Mouse (Mus musculus): ENCODE results near the gene Miox. TPM values are rescaled to one million over a fixed set of nuclear protein-coding genes. Genes with fewer than 3 reads are reported as not detected.

The Miox gene
- total and polyA plus RNA-seq, 3 experiments, result not detected

- Histone ChIP-seq H3K9ac (ENCODE audit: control insufficient read depth, low read depth, low read length, poor library complexity, severe bottlenecking) (peak overlapping the region; percentile 88), H3K36me3 (ENCODE audit: control insufficient read depth in 1 of 2, insufficient read depth in 2 of 2, low read length in 2 of 2) (peaks cover 0 to 17% of the 10 kb centered on the region in 2 experiments; a peak in 2 of 4 replicates), H3K4me1 (ENCODE audit: control insufficient read depth in 1 of 2, insufficient read depth in 2 of 2, low read length in 2 of 2) (peaks cover 9 to 31% of the 10 kb centered on the region in 2 experiments), H3K9me3 (replicated peaks; ENCODE audit: insufficient read depth, low read length) (no peaks in the 10 kb centered on the region), H3K79me2 (ENCODE audit: control insufficient read depth, insufficient read depth, low read length, poor library complexity) (peaks cover 52% of the 10 kb centered on the region), H3K4me3 (ENCODE audit: control insufficient read depth in 1 of 2, insufficient read depth in 1 of 2, low read depth in 2 of 2, low read length in 2 of 2) (peak overlapping the region; percentile 88 to 92), H3K27me3 (ENCODE audit: control insufficient read depth in 1 of 2, insufficient read depth in 2 of 2, low read length in 2 of 2) (no peaks in the 10 kb centered on the region), H3K27ac (ENCODE audit: control insufficient read depth, low read depth, low read length) (no peak overlapping the region)
- no peak for DNase-seq (ENCODE audit: low read depth, low spot score)
- no peak for TF ChIP-seq ELF1 (IDR thresholded peaks at IDR 0.05; ENCODE audit: low read depth, low read length)
- 0 out of 2 replicates have a peak, but pooled peaks have one; percentile 42 for TF ChIP-seq SIN3A (IDR thresholded peaks at IDR 0.05; ENCODE audit: low read length)
- TF ChIP-seq ZMIZ1 (IDR thresholded peaks at IDR 0.05; ENCODE audit: low read depth, low read length), result no peak
- TF ChIP-seq MAX (IDR thresholded peaks at IDR 0.05; ENCODE audit: low read length), result no peak; the same call in 1 of the 2 replicates
- peak in 1 of 2 experiments; percentile 21; a peak in 1 of 4 replicates for TF ChIP-seq POLR2A (IDR thresholded peaks at IDR 0.05; ENCODE audit: control insufficient read depth in 1 of 2, insufficient read depth in 1 of 2, low read depth in 1 of 2, low read length in 2 of 2, poor library complexity in 1 of 2)
- TF ChIP-seq MXI1 (IDR thresholded peaks at IDR 0.05; ENCODE audit: low read depth, low read length), result 0 out of 2 replicates have a peak, but pooled peaks have one; percentile 37
- no peak for TF ChIP-seq USF2 (IDR thresholded peaks at IDR 0.05; ENCODE audit: borderline replicate concordance in 1 of 2, insufficient read depth in 1 of 2, low read depth in 1 of 2, low read length in 2 of 2)
These were observed 19.5 kb upstream of the Miox start for GRCm38 (mm10) chr15:89314511-89315189.

- Histone ChIP-seq H3K27ac (ENCODE audit: control insufficient read depth, low read depth, low read length) (peak within 1 kb of the TSS; percentile 36; the same call in 1 of the 2 replicates), H3K9me3 (replicated peaks; ENCODE audit: insufficient read depth, low read length) (no peaks in the 10 kb centered on the region), H3K9ac (ENCODE audit: control insufficient read depth, low read depth, low read length, poor library complexity, severe bottlenecking) (peak within 1 kb of the TSS; percentile 88), H3K79me2 (ENCODE audit: control insufficient read depth, insufficient read depth, low read length, poor library complexity) (peaks cover 46% of the 10 kb centered on the region), H3K4me3 (ENCODE audit: control insufficient read depth in 1 of 2, insufficient read depth in 1 of 2, low read depth in 2 of 2, low read length in 2 of 2) (peak within 1 kb of the TSS; percentile 91 to 92), H3K27me3 (ENCODE audit: control insufficient read depth in 1 of 2, insufficient read depth in 2 of 2, low read length in 2 of 2) (no peaks in the 10 kb centered on the region), H3K36me3 (ENCODE audit: control insufficient read depth in 1 of 2, insufficient read depth in 2 of 2, low read length in 2 of 2) (peaks cover 0 to 12% of the 10 kb centered on the region in 2 experiments; a peak in 2 of 4 replicates), H3K4me1 (ENCODE audit: control insufficient read depth in 1 of 2, insufficient read depth in 2 of 2, low read length in 2 of 2) (peaks cover 7 to 25% of the 10 kb centered on the region in 2 experiments)
- TF ChIP-seq POLR2A (IDR thresholded peaks at IDR 0.05; ENCODE audit: control insufficient read depth in 1 of 2, insufficient read depth in 1 of 2, low read depth in 1 of 2, low read length in 2 of 2, poor library complexity in 1 of 2) (peak; percentile 84 to 88; a peak in 3 of 4 replicates), NELFE (IDR thresholded peaks at IDR 0.05; ENCODE audit: low read depth, low read length) (peak; percentile 72), POLR2AphosphoS2 (IDR thresholded peaks at IDR 0.05; ENCODE audit: low read length) (peak; percentile 76), ELF1 (IDR thresholded peaks at IDR 0.05; ENCODE audit: low read depth, low read length) (0 out of 2 replicates have a peak, but pooled peaks have one; percentile 5), ZMIZ1 (IDR thresholded peaks at IDR 0.05; ENCODE audit: low read depth, low read length) (peak; percentile 74; the same call in 1 of the 2 replicates), SIN3A (IDR thresholded peaks at IDR 0.05; ENCODE audit: low read length) (peak; percentile 43; the same call in 1 of the 2 replicates), HCFC1 (IDR thresholded peaks at IDR 0.05; ENCODE audit: low read depth, low read length) (peak; percentile 79), E2F4 (IDR thresholded peaks at IDR 0.05; ENCODE audit: borderline replicate concordance, low read depth, low read length) (no peak), GABPA (IDR thresholded peaks at IDR 0.05; ENCODE audit: low read depth, low read length) (no peak), POLR2AphosphoS5 (IDR thresholded peaks at IDR 0.05; ENCODE audit: borderline replicate concordance, low read depth, low read length) (no peak), NRF1 (IDR thresholded peaks at IDR 0.05; ENCODE audit: insufficient read depth, low read depth, low read length, poor library complexity, severe bottlenecking) (peak; percentile 84), MAZ (IDR thresholded peaks at IDR 0.05; ENCODE audit: low read depth, low read length) (peak; percentile 38; the same call in 1 of the 2 replicates), TBP (IDR thresholded peaks at IDR 0.05; ENCODE audit: low read depth, low read length) (peak; percentile 37; the same call in 1 of the 2 replicates)
- peak; percentile 97 for DNase-seq (ENCODE audit: low read depth, low spot score)
These were observed 18.9 kb upstream of the Miox start, which contains the start of gene Sbf1 for GRCm38 (mm10) chr15:89315190-89315731. TSS of gene Sbf1 (minus strand) at chr15:89315311.

Data from MEL (cell line).